Mouse (Mus musculus) embryonic facial prominence, embryonic 15.5 days (tissue): ENCODE results near the gene Selenok. TPM values are rescaled to one million over a fixed set of nuclear protein-coding genes. Genes with fewer than 3 reads are reported as not detected.

Experiments
- ATAC-seq: fragments of 200-750 bp; cut with Nextera tagmentation; 2 replicates; pipeline ENCODE4 v1.8.0; 2017; ENCODE audit warnings: low read depth, moderate TSS enrichment; ENCODE audit not compliant: insufficient number of reproducible peaks, low FRiP score, low TSS enrichment
- H3K27ac ChIP-seq: fragments of 300-500 bp; sonication (generic); replicated peaks from 2 replicates; pipeline ENCODE4 v1.5.1; 2015; ENCODE audit warnings: mild to moderate bottlenecking, inconsistent platforms
- H3K27me3 ChIP-seq: fragments of 300-500 bp; sonication (generic); 2 replicates; pipeline ENCODE4 v1.6.1; 2015; ENCODE audit warnings: inconsistent platforms
- H3K36me3 ChIP-seq: fragments of 300-500 bp; sonication (generic); 2 replicates; pipeline ENCODE4 v1.6.1; 2015; ENCODE audit warnings: mild to moderate bottlenecking, inconsistent platforms
- H3K4me1 ChIP-seq: fragments of 300-500 bp; sonication (generic); 2 replicates; pipeline ENCODE4 v1.6.1; 2015; ENCODE audit warnings: inconsistent platforms
- H3K4me2 ChIP-seq: fragments of 300-500 bp; sonication (generic); replicated peaks from 2 replicates; pipeline ENCODE4 v1.6.1; 2015; ENCODE audit warnings: mild to moderate bottlenecking, inconsistent platforms
- H3K4me3 ChIP-seq: fragments of 300-500 bp; sonication (generic); replicated peaks from 2 replicates; pipeline ENCODE4 v1.5.1; 2015; ENCODE audit warnings: mild to moderate bottlenecking, inconsistent platforms
- H3K9ac ChIP-seq: fragments of 300-500 bp; sonication (generic); 2 replicates; pipeline ENCODE4 v1.6.1; 2015; ENCODE audit warnings: inconsistent platforms
- H3K9me3 ChIP-seq: fragments of 300-500 bp; sonication (generic); replicated peaks from 2 replicates; pipeline ENCODE4 v1.6.1; 2016; ENCODE audit warnings: inconsistent platforms
- WGBS: fragments of 180-500 bp; shearing (Covaris S2); methylation state at CpG from one replicate; pipeline ENCODE4 v1.1.7; 2015; 5-methylcytosine and 5-hydroxymethylcytosine counted together
- polyA plus RNA-seq: library from polyadenylated mRNA; unstranded; fragments of >200 nt; fragmentation: Nextera tagmentation; extraction: Ambion mirVana; gene quantifications from 2 replicates; pipeline ENCODE4 v1.2.1, GENCODE M21; 2015

The Selenok gene
- polyA plus RNA-seq, 1 experiment from 2014 or later, result 318 TPM

DNA sequence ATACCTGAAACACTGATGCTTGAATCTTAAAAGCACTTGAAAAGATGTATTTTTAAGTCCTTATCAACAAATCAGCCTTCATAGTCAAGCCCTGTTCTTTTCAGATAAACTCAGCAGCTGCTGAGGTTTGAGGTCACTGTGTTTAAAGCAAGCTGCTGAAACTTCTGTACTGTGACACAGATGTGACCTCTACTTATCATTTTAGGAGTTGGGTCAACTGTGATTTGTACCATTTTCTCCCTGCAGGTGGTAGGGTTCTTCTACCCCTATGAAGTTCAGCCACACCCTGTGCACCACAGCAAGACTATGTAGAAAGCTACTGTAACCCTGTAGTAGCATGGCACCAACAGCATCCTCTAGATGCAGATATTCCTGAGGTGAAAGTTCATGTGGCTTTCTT lies 29.2 kb downstream of the Selenok start:
- Histone ChIP-seq H3K4me1 (no peaks in the 10 kb centered on the region), H3K27me3 (no peaks in the 10 kb centered on the region), H3K9me3 (no peaks in the 10 kb centered on the region), H3K36me3 (peaks cover 48% of the 10 kb centered on the region), H3K27ac (no peak overlapping the region), H3K4me3 (no peak overlapping the region), H3K9ac (no peak overlapping the region), H3K4me2 (no peak overlapping the region)
- ATAC-seq, result no peak

DNA sequence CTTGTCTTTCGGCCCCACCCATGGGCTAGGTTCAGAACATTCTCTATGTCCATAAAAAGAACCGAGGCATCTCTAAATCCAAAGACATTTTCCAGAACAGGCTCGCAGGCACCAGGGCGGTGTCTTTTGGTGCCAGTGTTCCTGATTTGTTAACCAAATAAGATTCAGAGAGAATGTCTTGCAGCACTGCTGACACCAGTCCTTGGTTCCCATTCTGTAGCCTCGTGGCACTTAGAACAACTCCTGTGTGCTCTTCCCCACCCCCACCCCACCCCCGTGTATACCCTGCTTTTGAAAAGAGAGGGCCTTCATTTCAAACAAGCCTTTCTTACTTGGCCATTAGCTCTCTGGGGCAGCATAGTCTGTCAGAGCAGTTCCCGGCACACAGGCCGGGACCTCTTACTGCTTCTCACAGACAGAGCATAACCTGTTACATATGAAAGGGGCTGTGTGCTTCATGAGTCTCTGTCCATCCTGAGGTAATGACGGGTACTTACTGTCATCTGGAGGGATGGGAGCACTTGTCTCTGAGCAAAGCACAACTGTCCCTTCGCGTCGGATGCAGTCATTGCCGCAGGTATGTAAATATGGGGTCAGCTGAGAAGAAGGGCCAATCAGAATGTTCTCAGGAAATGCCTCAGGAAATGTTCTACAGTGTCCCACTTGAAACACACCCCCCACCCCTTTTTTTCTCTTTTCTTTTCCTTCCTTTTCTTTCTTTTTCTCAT lies 30.8 kb downstream of the Selenok start:
- H3K27me3 ChIP-seq, result no peaks in the 10 kb centered on the region
- H3K36me3 ChIP-seq, result peaks cover 32% of the 10 kb centered on the region
- ATAC-seq, result no peak
- no peak overlapping the region for H3K4me2 ChIP-seq
- 75% methylated on average over 13 of the region's 13 CpGs for WGBS
- no peak overlapping the region for H3K27ac ChIP-seq
- H3K4me1 ChIP-seq, result no peaks in the 10 kb centered on the region
- no peak overlapping the region for H3K4me3 ChIP-seq
- no peaks in the 10 kb centered on the region for H3K9me3 ChIP-seq
- H3K9ac ChIP-seq, result no peak overlapping the region

DNA sequence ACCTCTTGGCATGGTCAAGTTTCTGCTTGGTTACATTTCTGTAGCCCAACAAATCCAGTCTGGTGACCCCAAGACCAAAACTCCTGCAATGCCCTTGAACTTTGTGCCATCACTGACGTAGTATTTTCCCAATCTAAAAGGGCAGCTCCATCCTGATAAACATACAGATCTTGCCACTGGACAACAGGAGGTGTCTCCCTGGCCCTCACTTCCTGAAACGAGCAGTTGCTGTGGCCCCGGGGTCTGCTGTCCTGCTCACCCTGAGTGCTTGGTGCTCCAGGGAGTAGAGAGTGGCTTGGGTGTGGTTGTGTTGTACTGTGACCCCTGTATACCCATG lies 31.3 kb downstream of the Selenok start:
- no peaks in the 10 kb centered on the region for H3K4me1 ChIP-seq
- ATAC-seq, result no peak
- H3K4me2 ChIP-seq, result no peak overlapping the region
- H3K36me3 ChIP-seq, result peaks cover 27% of the 10 kb centered on the region
- H3K9me3 ChIP-seq, result no peaks in the 10 kb centered on the region
- no peak overlapping the region for H3K4me3 ChIP-seq
- H3K9ac ChIP-seq, result no peak overlapping the region
- WGBS, result 88% methylated on average over 3 of the region's 3 CpGs
- H3K27me3 ChIP-seq, result no peaks in the 10 kb centered on the region
- H3K27ac ChIP-seq, result no peak overlapping the region

DNA sequence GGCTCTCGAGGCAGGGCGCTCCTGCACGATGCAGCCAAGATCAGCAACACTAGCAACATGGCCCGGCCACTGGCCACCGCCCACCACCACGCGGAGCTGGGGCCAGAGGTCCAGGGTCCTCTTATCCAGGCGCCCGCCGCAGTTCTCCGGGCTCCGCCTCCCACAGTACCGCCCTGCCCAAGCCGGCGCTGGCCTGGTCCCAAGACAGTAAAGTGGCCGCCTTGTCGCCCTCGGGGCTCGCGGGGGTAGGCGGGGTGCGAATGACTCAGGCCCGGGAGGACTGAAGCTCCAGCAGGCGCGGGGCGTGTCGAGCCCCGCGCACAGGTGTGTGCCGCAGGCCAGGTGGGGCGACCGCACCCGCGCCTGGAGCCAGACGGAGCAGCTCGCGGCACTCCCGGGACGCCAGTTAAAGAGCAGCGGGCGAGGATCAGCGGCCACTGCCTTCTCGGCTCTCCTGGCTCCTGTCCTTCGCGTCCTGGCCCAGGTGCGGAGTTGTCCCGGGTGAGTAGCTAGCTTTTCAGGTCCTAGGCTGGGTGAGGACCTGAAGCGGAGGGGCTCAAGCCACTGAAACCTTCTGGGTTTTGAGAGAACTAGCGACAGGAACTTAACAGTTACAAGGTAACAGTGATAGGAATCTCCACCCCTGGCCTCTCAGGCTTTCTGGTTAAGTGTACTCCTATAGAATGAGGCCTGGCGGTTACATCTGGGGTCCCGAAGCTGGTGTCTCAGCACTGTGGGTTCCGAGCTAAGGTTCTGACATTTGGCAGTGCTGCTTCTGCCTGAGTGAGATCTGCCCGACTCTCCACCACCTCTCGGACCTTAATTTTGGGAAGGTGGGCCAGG lies 40.8 kb downstream of the Selenok start, which contains the start of the genes Il17rb and Chdh:
Gene Il17rb (minus strand): TSS at position 164 of the 843 bp plus-strand sequence.
Gene Chdh (plus strand): TSS at position 291 of the 843 bp plus-strand sequence.
- Histone ChIP-seq H3K9ac (0 out of 2 replicates have a peak within 1 kb of the TSS, but pooled peaks have one; percentile 13), H3K4me2 (peak within 1 kb of the TSS; percentile 91), H3K9me3 (no peaks in the 10 kb centered on the region), H3K4me3 (peak within 1 kb of the TSS; percentile 43), H3K27ac (peak within 1 kb of the TSS; percentile 79), H3K36me3 (no peaks in the 10 kb centered on the region), H3K27me3 (peaks cover 12% of the 10 kb centered on the region), H3K4me1 (peaks cover 34% of the 10 kb centered on the region)
- 8% methylated on average over 54 of the region's 54 CpGs for WGBS
- ATAC-seq, result peak; percentile 74

DNA sequence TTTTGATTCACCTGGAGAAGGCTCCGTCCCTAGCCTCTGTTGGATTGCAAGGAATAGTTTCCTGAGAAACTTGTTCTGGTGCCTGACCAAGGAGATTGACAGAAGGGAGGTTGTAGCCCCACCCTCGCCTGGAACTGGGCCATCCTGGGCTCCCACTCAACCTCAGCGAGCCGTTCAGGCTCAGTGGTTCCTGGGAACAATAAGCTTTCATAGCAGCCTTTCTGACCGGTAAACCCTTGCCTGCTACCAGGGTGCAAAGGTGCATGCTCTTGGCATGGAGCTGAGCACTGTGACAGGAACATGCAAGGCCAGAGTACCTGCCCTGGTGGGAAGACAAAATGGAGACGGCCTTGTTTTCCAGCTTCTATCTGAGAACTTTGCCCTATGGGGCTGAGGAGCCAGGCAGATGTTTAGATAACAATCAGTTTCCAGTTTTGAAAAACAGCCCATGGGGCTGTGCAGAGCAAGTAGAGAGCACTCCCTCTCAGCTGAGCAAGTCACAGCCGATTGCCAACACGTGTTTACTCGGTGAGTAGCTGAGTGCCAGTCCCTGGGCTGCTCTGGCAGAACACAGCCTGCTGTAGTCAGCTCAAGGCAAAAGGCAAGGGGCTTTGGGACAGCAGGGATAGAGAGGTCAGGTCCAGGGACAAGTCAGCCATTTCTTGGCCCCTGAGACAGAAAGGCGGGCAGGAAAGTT lies 41.9 kb downstream of the Selenok start:
- Histone ChIP-seq H3K9ac (no peak overlapping the region), H3K4me3 (peak overlapping the region; percentile 43), H3K27me3 (peaks cover 12% of the 10 kb centered on the region), H3K36me3 (no peaks in the 10 kb centered on the region), H3K4me1 (peaks cover 34% of the 10 kb centered on the region), H3K9me3 (no peaks in the 10 kb centered on the region), H3K4me2 (peak overlapping the region; percentile 91; the same call in 1 of the 2 replicates), H3K27ac (peak overlapping the region; percentile 79)
- WGBS, result 42% methylated on average over 10 of the region's 10 CpGs
- ATAC-seq, result peak; percentile 58

DNA sequence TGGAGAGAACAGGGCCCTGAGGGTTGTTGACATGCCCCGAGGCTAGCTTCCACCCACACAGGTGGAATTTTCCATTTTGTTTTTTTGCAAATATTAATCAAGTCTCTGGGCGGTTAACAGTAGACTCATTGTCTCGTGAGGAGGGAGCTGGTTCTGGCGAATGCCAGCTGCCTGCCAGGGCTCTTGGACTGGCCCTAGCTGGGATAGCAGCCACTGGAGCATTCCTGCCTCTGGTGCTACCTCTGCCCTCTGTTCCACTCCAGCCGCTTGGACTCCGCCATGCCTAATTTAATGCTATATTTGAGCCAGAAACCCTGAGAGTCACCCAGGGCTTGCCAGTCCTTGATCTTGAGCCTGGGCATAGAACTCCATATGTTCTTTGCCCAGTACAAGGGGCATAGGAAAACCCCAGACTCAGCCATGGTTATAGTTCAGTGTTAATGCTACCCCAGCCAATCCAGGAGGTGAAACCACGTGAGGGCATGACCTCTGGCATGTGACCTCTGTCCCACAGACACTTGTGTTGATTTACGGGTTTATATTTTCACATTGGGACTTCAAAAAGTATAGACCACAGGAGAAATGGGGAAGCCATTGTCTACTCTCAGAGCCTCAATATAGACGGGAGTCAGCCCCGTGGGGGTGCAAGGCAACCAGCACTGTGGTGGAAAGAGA lies 43.9 kb downstream of the Selenok start:
- Histone ChIP-seq H3K9ac (no peak overlapping the region), H3K4me3 (no peak overlapping the region), H3K27me3 (peaks cover 12% of the 10 kb centered on the region), H3K9me3 (no peaks in the 10 kb centered on the region), H3K4me2 (no peak overlapping the region), H3K4me1 (peaks cover 34% of the 10 kb centered on the region), H3K36me3 (no peaks in the 10 kb centered on the region), H3K27ac (peak overlapping the region; percentile 12; the same call in 1 of the 2 replicates)
- ATAC-seq, result no peak
- WGBS, result 74% methylated on average over 10 of the region's 10 CpGs

DNA sequence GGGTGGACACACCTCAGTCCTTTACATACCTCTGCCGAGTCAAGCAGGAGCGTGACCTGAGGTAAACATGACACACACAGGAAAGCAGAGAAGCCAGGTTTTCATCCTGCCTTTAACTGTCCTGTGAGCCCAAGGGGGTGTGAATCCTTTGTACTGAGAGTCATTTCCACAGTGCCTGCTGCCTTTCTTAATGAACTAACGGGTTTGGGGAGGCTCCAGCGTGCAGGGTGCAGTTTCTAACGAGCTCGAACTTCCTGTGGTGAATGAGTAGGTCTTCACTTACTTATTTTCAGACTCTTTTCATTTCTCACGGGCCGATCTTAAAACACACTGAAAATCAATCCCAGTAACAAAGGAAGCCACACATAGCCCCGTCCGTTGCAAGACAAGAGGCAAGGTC lies 46.4 kb downstream of the Selenok start:
- Histone ChIP-seq H3K4me2 (no peak overlapping the region), H3K9me3 (no peaks in the 10 kb centered on the region), H3K4me3 (no peak overlapping the region), H3K36me3 (no peaks in the 10 kb centered on the region), H3K9ac (no peak overlapping the region), H3K4me1 (peaks cover 20% of the 10 kb centered on the region), H3K27me3 (no peaks in the 10 kb centered on the region), H3K27ac (no peak overlapping the region)
- 55% methylated on average over 10 of the region's 10 CpGs for WGBS
- no peak for ATAC-seq

DNA sequence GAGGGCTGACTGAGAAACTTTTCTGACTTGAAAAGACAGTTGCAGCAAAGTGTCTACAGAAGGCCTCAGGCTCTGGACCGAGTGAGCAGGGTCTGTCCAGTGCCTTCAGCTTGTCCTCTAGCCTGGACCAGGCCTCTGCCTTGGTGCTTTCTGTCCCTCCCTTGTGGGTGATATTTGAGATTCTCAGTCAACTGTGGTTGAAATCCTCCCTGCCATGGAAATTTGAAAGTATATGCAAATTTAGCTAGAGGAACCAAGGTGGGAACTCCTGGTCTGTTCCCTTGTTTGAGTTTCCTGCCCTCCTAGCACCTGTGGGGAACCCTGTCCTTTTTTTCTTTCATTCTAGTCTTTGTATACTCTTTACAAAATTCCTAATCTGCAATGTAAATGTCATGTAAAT lies 46.9 kb downstream of the Selenok start:
- no peak overlapping the region for H3K4me3 ChIP-seq
- H3K27ac ChIP-seq, result no peak overlapping the region
- H3K4me1 ChIP-seq, result peaks cover 14% of the 10 kb centered on the region; the same call in 1 of the 2 replicates
- no peak for ATAC-seq
- H3K9me3 ChIP-seq, result no peaks in the 10 kb centered on the region
- H3K36me3 ChIP-seq, result no peaks in the 10 kb centered on the region
- H3K9ac ChIP-seq, result no peak overlapping the region
- H3K4me2 ChIP-seq, result no peak overlapping the region
- WGBS, result 49% methylated on average over 1 of the region's 1 CpGs
- no peaks in the 10 kb centered on the region for H3K27me3 ChIP-seq

DNA sequence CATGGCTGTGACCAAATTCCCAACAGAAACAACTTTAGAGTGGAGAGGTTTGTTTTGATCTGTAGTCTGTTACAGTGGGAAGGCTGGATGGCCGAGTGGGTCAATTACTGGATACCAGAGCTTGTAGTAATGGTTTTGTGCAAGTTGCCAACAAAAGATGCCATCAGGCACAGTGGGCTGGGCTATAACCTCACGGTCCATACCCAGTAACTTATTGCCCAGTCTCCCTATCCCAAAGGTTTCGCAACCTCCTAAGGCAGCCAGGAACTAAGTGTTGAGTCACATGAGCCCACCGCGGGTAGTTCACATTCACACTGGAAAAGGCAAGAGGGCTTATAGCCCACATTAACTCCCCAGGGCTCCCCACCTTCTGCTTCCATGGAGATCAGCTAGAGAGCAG lies 48.6 kb downstream of the Selenok start:
- H3K27me3 ChIP-seq, result no peaks in the 10 kb centered on the region
- H3K9ac ChIP-seq, result no peak overlapping the region
- WGBS, result 82% methylated on average over 5 of the region's 5 CpGs
- no peaks in the 10 kb centered on the region for H3K9me3 ChIP-seq
- ATAC-seq, result no peak
- no peak overlapping the region for H3K27ac ChIP-seq
- no peaks in the 10 kb centered on the region for H3K4me1 ChIP-seq
- no peak overlapping the region for H3K4me2 ChIP-seq
- H3K4me3 ChIP-seq, result no peak overlapping the region
- H3K36me3 ChIP-seq, result no peaks in the 10 kb centered on the region

DNA sequence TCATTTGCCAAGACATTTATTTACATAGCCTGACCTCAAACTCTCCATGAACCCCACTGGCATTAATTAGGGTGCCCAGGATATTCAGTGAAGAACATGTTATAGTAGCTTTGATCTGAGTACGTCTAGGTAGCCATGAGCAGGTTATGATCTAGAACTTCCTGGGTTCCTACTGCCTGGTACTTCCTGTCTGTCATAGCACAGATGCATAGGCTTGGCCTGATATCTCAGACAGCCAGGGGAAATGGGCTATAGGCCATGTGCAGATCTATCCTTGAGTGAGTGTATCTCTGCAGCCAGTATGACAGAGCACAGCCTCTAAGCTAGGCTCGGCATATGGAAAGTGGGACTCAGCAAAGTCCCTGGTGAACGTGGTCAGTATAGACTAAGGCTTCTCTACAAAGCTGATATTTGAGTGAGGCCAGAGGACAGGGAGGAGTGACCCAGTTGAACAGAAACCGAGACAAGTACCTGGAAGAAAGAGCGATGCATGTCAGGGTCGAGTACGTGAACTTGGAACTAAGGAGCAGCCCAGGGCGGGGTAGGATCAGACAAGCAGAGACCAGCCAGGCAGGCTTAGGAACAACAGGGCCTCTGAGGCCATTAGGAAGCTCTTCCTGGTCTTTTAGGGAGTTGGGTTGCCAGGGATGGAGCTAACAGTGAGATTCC lies 49.8 kb downstream of the Selenok start:
- Histone ChIP-seq H3K4me3 (no peak overlapping the region), H3K27ac (no peak overlapping the region), H3K27me3 (no peaks in the 10 kb centered on the region), H3K4me2 (no peak overlapping the region), H3K4me1 (no peaks in the 10 kb centered on the region), H3K36me3 (no peaks in the 10 kb centered on the region), H3K9me3 (no peaks in the 10 kb centered on the region), H3K9ac (no peak overlapping the region)
- no peak for ATAC-seq
- WGBS, result 79% methylated on average over 8 of the region's 8 CpGs
